Comparison of ENCODE assay signal across 8 mouse cellular contexts in the genomic region with DNA sequence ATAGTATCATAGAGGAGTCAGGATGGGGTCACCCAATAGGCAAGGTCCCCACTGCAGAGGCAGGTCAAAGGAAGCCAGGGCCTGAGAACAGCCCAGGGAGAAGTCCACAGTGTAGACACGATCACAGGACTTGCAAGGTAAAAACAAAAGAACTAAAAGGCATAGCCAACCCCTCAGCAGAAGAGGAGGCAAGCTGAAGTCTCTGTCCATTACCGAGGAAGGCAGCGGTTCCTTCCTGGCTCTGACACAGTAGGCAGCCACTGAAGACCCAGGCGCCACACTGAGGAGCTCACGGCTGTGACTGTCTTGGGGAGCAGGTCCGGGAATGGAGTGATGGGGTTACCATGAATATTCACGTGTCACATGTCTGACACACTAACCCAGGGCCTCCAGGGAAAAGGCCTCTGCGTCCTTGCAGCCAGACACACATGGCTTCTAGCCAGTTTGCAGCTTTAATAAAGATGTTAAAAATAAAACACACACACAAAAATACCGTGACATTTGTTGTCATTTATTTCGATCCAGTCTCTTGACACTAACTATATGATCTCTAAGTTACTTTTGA. TPM values are rescaled to one million over a fixed set of nuclear protein-coding genes. Genes with fewer than 3 reads are reported as not detected.
A peak's percentile ranks its signal among the peaks of the same experiment; 100 is the strongest.
DNase-seq lines count a peak whose midpoint lies in the region; ATAC-seq and TF ChIP-seq lines count a peak whose summit lies in the region.

No protein-coding gene starts in this region.

- no peak for ATAC-seq in lung, postnatal 0 days
- ATAC-seq in hindbrain, embryonic 14.5 days (ENCODE audit: low FRiP score), result no peak

- no peaks in the 10 kb centered on the region for H3K36me3 ChIP-seq in lung, postnatal 0 days (ENCODE audit: insufficient read depth, low read length)
- peaks cover 7% of the 10 kb centered on the region for H3K36me3 ChIP-seq in hindbrain, embryonic 14.5 days (replicated peaks; ENCODE audit: control insufficient read depth, insufficient read depth)
- no peaks in the 10 kb centered on the region; the same call in 1 of the 2 replicates for H3K36me3 ChIP-seq in splenic B cell, adult 2 months (ENCODE audit: control insufficient read depth, insufficient read depth, low read length, poor library complexity, severe bottlenecking)

- no peak for TF ChIP-seq CTCF in lung, postnatal 0 days (IDR thresholded peaks at IDR 0.05)

- peak; percentile 54 for DNase-seq in cerebellum, adult 9-10 months
- DNase-seq in cerebellum, adult 11 months, result no peak
- DNase-seq in lung, postnatal 0 days (ENCODE audit: low spot score), result no peak
- DNase-seq in lung, postnatal 14 days, result no peak
- no peak for DNase-seq in hindbrain, embryonic 14.5 days (ENCODE audit: low spot score)
- DNase-seq in splenic B cell, adult 2 months (ENCODE audit: low read depth, low spot score), result peak; percentile 28
- DNase-seq in spleen, postnatal 10 days (ENCODE audit: low spot score in 2 of 2), result no peak
- no peak for DNase-seq in lung, adult 18-20 months

- WGBS in lung, postnatal 0 days, result 56% methylated on average over 10 of the region's 10 CpGs
- WGBS in hindbrain, embryonic 14.5 days, result 27% methylated on average over 10 of the region's 10 CpGs

- H3K27me3 ChIP-seq in lung, postnatal 0 days (replicated peaks; ENCODE audit: insufficient read depth, low read length), result no peaks in the 10 kb centered on the region
- no peaks in the 10 kb centered on the region for H3K27me3 ChIP-seq in hindbrain, embryonic 14.5 days (ENCODE audit: control insufficient read depth, insufficient read depth, low read length)
- no peaks in the 10 kb centered on the region for H3K27me3 ChIP-seq in splenic B cell, adult 2 months (ENCODE audit: control insufficient read depth, insufficient read depth, low read length, poor library complexity, severe bottlenecking)

- no peak overlapping the region for H3K4me2 ChIP-seq in lung, postnatal 0 days (replicated peaks; ENCODE audit: low read depth, low read length)
- H3K4me2 ChIP-seq in hindbrain, embryonic 14.5 days (replicated peaks), result peak overlapping the region; percentile 25; the same call in 1 of the 2 replicates

- H3K4me3 ChIP-seq in lung, postnatal 0 days (ENCODE audit: low read depth, low read length), result no peak overlapping the region
- H3K4me3 ChIP-seq in hindbrain, embryonic 14.5 days (replicated peaks; ENCODE audit: low read length), result no peak overlapping the region

- H3K9me3 ChIP-seq in lung, postnatal 0 days (ENCODE audit: low read length), result no peaks in the 10 kb centered on the region
- H3K9me3 ChIP-seq in hindbrain, embryonic 14.5 days (ENCODE audit: control insufficient read depth, low read length), result no peaks in the 10 kb centered on the region

- H3K4me1 ChIP-seq in lung, postnatal 0 days (ENCODE audit: insufficient read depth, low read depth, low read length), result peaks cover 68% of the 10 kb centered on the region
- peaks cover 72% of the 10 kb centered on the region for H3K4me1 ChIP-seq in hindbrain, embryonic 14.5 days (replicated peaks; ENCODE audit: control insufficient read depth, insufficient read depth, low read length)

- H3K9ac ChIP-seq in lung, postnatal 0 days (replicated peaks; ENCODE audit: low read depth), result no peak overlapping the region
- H3K9ac ChIP-seq in hindbrain, embryonic 14.5 days, result 0 out of 2 replicates have a peak overlapping the region, but pooled peaks have one; percentile 6

- TF ChIP-seq EP300 in lung, postnatal 0 days (IDR thresholded peaks at IDR 0.05), result no peak

- H3K27ac ChIP-seq in lung, postnatal 0 days (ENCODE audit: low read length), result 0 out of 2 replicates have a peak overlapping the region, but pooled peaks have one; percentile 26
- H3K27ac ChIP-seq in hindbrain, embryonic 14.5 days, result peak overlapping the region; percentile 51; the same call in 1 of the 2 replicates

RNA-seq across cellular contexts. Expression of a gene that starts 51.5 kb away (rescaled TPM):
- polyA plus RNA-seq in lung, postnatal 0 days (2015; fragmentation: Nextera tagmentation; extraction: Ambion mirVana), result 19.4 and 19.5 TPM in 2 replicates
- polyA plus RNA-seq in hindbrain, embryonic 14.5 days (2014; fragmentation: Nextera tagmentation; extraction: Ambion mirVana), result 18.1 and 18.7 TPM in 2 replicates

Comparison
In these comparisons a context has a peak if more than half of its experiments do, and no peak if none do; other contexts are left out.
1. DNase-seq: peak in cerebellum, adult 9-10 months (single experiment) and splenic B cell, adult 2 months (single experiment); none in cerebellum, adult 11 months (single experiment), lung, postnatal 0 days (single experiment), lung, postnatal 14 days (single experiment), hindbrain, embryonic 14.5 days (single experiment), spleen, postnatal 10 days (0 of 2) and lung, adult 18-20 months (0 of 2).